Mouse (Mus musculus): Measurements from ENCODE around the gene Prkca.

Gene Prkca

GRCm38 (mm10) chr11:108341783-108342182 lies 1.9 kb downstream of the Prkca start:
- in situ Hi-C loops (cut with MboI, MseI): loop anchor here (5.0 kb wide), 1 partner anchor 69 kb away; no protein-coding TSS in a partner anchor

GRCm38 (mm10) chr11:108340293-108340692 lies 3.4 kb downstream of the Prkca start:
- in situ Hi-C loops (cut with MboI, MseI): loop anchor here (5.0 kb wide), 1 partner anchor 68 kb away; no protein-coding TSS in a partner anchor

GRCm38 (mm10) chr11:108336445-108336844 lies 7.3 kb downstream of the Prkca start:
- in situ Hi-C loops (cut with MboI, MseI): no loop called here

GRCm38 (mm10) chr11:108335536-108335935 lies 8.2 kb downstream of the Prkca start:
- in situ Hi-C loops (cut with MboI, MseI): no loop called here

GRCm38 (mm10) chr11:108334658-108335057 lies 9.1 kb downstream of the Prkca start:
- in situ Hi-C loops (cut with MboI, MseI): no loop called here

- in situ Hi-C loops (cut with MboI, MseI): no loop called here
Measured at GRCm38 (mm10) chr11:108333583-108334379, 9.9 kb downstream of the Prkca start.

GRCm38 (mm10) chr11:108333006-108333405 lies 10.7 kb downstream of the Prkca start:
- in situ Hi-C loops (cut with MboI, MseI): no loop called here

GRCm38 (mm10) chr11:108330818-108331217 lies 12.9 kb downstream of the Prkca start:
- in situ Hi-C loops (cut with MboI, MseI): no loop called here

- in situ Hi-C loops (cut with MboI, MseI): no loop called here
Measured at GRCm38 (mm10) chr11:108325943-108326342, 17.8 kb downstream of the Prkca start.

GRCm38 (mm10) chr11:108322156-108322555 lies 21.6 kb downstream of the Prkca start:
- in situ Hi-C loops (cut with MboI, MseI): no loop called here

GRCm38 (mm10) chr11:108320561-108320960 lies 23.2 kb downstream of the Prkca start:
- in situ Hi-C loops (cut with MboI, MseI): no loop called here

GRCm38 (mm10) chr11:108319162-108319561 lies 24.6 kb downstream of the Prkca start:
- in situ Hi-C loops (cut with MboI, MseI): no loop called here

- in situ Hi-C loops (cut with MboI, MseI): no loop called here
Measured at GRCm38 (mm10) chr11:108317878-108318277, 25.9 kb downstream of the Prkca start.

- in situ Hi-C loops (cut with MboI, MseI): no loop called here
Measured at GRCm38 (mm10) chr11:108315736-108316135, 28.0 kb downstream of the Prkca start.

- in situ Hi-C loops (cut with MboI, MseI): no loop called here
Measured at GRCm38 (mm10) chr11:108312516-108312915, 31.2 kb downstream of the Prkca start.

- in situ Hi-C loops (cut with MboI, MseI): no loop called here
Measured at GRCm38 (mm10) chr11:108311912-108312311, 31.8 kb downstream of the Prkca start.

- in situ Hi-C loops (cut with MboI, MseI): no loop called here
Measured at GRCm38 (mm10) chr11:108309791-108310190, 33.9 kb downstream of the Prkca start.

- in situ Hi-C loops (cut with MboI, MseI): no loop called here
Measured at GRCm38 (mm10) chr11:108308253-108308652, 35.5 kb downstream of the Prkca start.

GRCm38 (mm10) chr11:108307258-108307657 lies 36.5 kb downstream of the Prkca start:
- in situ Hi-C loops (cut with MboI, MseI): no loop called here

- in situ Hi-C loops (cut with MboI, MseI): no loop called here
Measured at GRCm38 (mm10) chr11:108303787-108304186, 39.9 kb downstream of the Prkca start.

- in situ Hi-C loops (cut with MboI, MseI): no loop called here
Measured at GRCm38 (mm10) chr11:108301796-108302490, 41.8 kb downstream of the Prkca start.

- in situ Hi-C loops (cut with MboI, MseI): no loop called here
Measured at GRCm38 (mm10) chr11:108301036-108301435, 42.7 kb downstream of the Prkca start.

GRCm38 (mm10) chr11:108300443-108300842 lies 43.3 kb downstream of the Prkca start:
- in situ Hi-C loops (cut with MboI, MseI): no loop called here
